Mouse (Mus musculus) B cell, adult 2 months (primary cell): ENCODE measurements around the gene Vars.
"Not testable (repeated sequence)": the region's sequence is repeated elsewhere in the genome, so short reads cannot be mapped to it uniquely, and the experiment has no call there.

ENCODE experiments used
- DNase-seq, 2 experiments: peaks; one replicate each; pipeline ENCODE4 v3.0.0; 2022

The Vars gene

GRCm38 (mm10) chr17:35026206-35026605 is 25.4 kb downstream of the Vars start:
- no peak for DNase-seq

- peak; percentile 48 to 56 for DNase-seq
Measured at GRCm38 (mm10) chr17:35027277-35028068, 26.7 kb downstream of the Vars start, which contains the start of gene Sapcd1. Sapcd1 (minus strand) TSS chr17:35028016.

- no peak for DNase-seq
Measured at GRCm38 (mm10) chr17:35028315-35028714, 27.5 kb downstream of the Vars start.

GRCm38 (mm10) chr17:35029691-35030532 is 29.1 kb downstream of the Vars start:
- DNase-seq, result peak; percentile 49 to 51

- DNase-seq, result no peak
Measured at GRCm38 (mm10) chr17:35031272-35031671, 30.5 kb downstream of the Vars start.

- DNase-seq, result no peak
Measured at GRCm38 (mm10) chr17:35031880-35032279, 31.1 kb downstream of the Vars start.

GRCm38 (mm10) chr17:35032323-35032870 is 31.6 kb downstream of the Vars start:
- DNase-seq, result peak in 1 of 2 experiments; percentile 30

- DNase-seq, result not testable (repeated sequence)
Measured at GRCm38 (mm10) chr17:35033703-35034102, 32.9 kb downstream of the Vars start.

- no peak for DNase-seq
Measured at GRCm38 (mm10) chr17:35034896-35035295, 34.1 kb downstream of the Vars start.

- DNase-seq, result no peak
Measured at GRCm38 (mm10) chr17:35039121-35039873, 38.5 kb downstream of the Vars start.

GRCm38 (mm10) chr17:35043794-35044193 is 43.0 kb downstream of the Vars start:
- DNase-seq, result no peak

GRCm38 (mm10) chr17:35044904-35045806 is 44.4 kb downstream of the Vars start:
- DNase-seq, result no peak

- DNase-seq, result no peak
Measured at GRCm38 (mm10) chr17:35045807-35046680, 45.3 kb downstream of the Vars start.

- peak; percentile 96 to 97 for DNase-seq
Measured at GRCm38 (mm10) chr17:35046681-35047455, 46.1 kb downstream of the Vars start, which contains the start of gene Msh5. Msh5 (minus strand) TSS chr17:35046745.

GRCm38 (mm10) chr17:35047688-35048087 is 46.9 kb downstream of the Vars start:
- no peak for DNase-seq

GRCm38 (mm10) chr17:35048149-35048931 is 47.6 kb downstream of the Vars start:
- DNase-seq, result peak; percentile 51 to 54

GRCm38 (mm10) chr17:35048932-35049440 is 48.2 kb downstream of the Vars start:
- no peak for DNase-seq

- peak; percentile 49 to 53 for DNase-seq
Measured at GRCm38 (mm10) chr17:35049561-35050016, 48.8 kb downstream of the Vars start, which contains the start of gene Clic1. Clic1 (plus strand) TSS chr17:35049966.
